Mouse (Mus musculus): ENCODE measurements around the gene Mrtfa.

- TF ChIP-seq CTCF (IDR thresholded peaks at IDR 0.05; ENCODE audit: control insufficient read depth, insufficient read depth, low read length) (no peak), POLR2A (IDR thresholded peaks at IDR 0.05; ENCODE audit: borderline replicate concordance, control insufficient read depth, low read depth, low read length) (no peak)
Observed at GRCm38 (mm10) chr15:81161571-81161970, 29.0 kb downstream of the Mrtfa start.
